Comparison of ENCODE assay signal across 9 mouse cellular contexts in the genomic region with DNA sequence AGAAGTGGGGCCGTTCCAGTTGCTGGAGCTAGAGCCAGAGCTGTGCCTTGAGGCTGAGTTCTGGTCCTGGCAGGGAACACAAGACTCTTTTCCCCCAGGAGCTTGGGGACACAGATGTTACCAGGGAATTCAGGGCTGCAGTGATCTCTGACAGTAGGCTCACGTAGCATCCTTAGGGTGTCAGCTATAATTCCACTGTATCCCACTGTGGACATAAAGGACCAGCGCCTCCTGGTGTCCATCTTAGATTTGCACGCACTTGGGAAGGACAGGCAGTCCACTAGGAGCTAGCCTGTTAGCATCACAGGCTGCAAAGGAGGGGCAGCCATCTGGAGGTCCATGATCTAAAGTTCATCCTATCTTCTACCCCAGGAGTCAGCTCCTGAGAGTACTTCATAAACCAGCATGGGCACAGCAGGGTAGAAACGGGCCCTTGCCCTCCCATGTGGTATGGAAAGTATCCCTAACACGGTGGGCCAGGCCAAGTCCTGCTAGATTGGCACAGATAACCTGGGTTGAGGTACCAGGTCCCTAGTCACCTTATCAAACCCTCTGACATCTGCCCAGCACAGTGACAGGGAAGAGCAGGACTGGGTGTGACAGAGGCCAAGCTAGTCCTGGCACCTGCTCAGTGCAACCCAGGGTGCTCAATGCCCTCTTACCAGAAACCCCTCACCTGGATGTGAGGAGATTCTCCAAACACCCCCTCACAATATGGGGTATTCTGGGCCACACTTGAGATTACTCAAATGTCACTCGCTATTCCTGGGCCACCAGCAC. TPM values are rescaled to one million over a fixed set of nuclear protein-coding genes. Genes with fewer than 3 reads are reported as not detected.
DNase-seq lines count a peak whose midpoint lies in the region; ATAC-seq and TF ChIP-seq lines count a peak whose summit lies in the region.
"Had no signal": no experiment of that assay in that cellular context is flagged by ENCODE, and none has a peak within 500 bp of the region (broad histone marks: within the 10 kb centered on the region; RNA-seq: fewer than 3 reads in every experiment).

No protein-coding gene starts in this region.

- no peak overlapping the region for H3K9ac ChIP-seq in heart, embryonic 13.5 days
- peak overlapping the region; percentile 8; the same call in 1 of the 2 replicates for H3K9ac ChIP-seq in kidney, embryonic 15.5 days
- H3K9ac ChIP-seq: liver, embryonic 15.5 days had no signal

- 0 out of 2 replicates have a peak overlapping the region, but pooled peaks have one; percentile 2 for H3K4me3 ChIP-seq in cortical plate, adult 2 months (ENCODE audit: insufficient read depth, low read length)
- no peak overlapping the region for H3K4me3 ChIP-seq in heart, embryonic 13.5 days
- H3K4me3 ChIP-seq in kidney, embryonic 15.5 days (replicated peaks) = no peak overlapping the region
- H3K4me3 ChIP-seq in small intestine, adult 2 months (ENCODE audit: low read depth, low read length) = peak overlapping the region; percentile 34
- H3K4me3 ChIP-seq: liver, embryonic 15.5 days had no signal

- peak; percentile 66 for TF ChIP-seq CTCF in cortical plate, adult 2 months (IDR thresholded peaks at IDR 0.05; ENCODE audit: extremely low read depth, insufficient read depth, low read length)
- TF ChIP-seq CTCF in small intestine, adult 2 months (IDR thresholded peaks at IDR 0.05; ENCODE audit: extremely low read depth, insufficient read length, insufficient replicate concordance, low read depth, low read length) = peak; percentile 55; the same call in 1 of the 2 replicates

- peak overlapping the region; percentile 11; the same call in 1 of the 2 replicates for H3K27ac ChIP-seq in cortical plate, adult 2 months (ENCODE audit: insufficient read depth, low read length)
- H3K27ac ChIP-seq in heart, embryonic 13.5 days (replicated peaks) = no peak overlapping the region
- peak overlapping the region; percentile 81 for H3K27ac ChIP-seq in kidney, embryonic 15.5 days
- H3K27ac ChIP-seq in small intestine, adult 2 months (ENCODE audit: insufficient read depth, low read depth, low read length) = 0 out of 2 replicates have a peak overlapping the region, but pooled peaks have one; percentile 21
- H3K27ac ChIP-seq: liver, embryonic 15.5 days had no signal

- intact Hi-C loops in heart, postnatal 25 days (cut with DNase I) = no loop called here

- H3K9me3 ChIP-seq in heart, embryonic 13.5 days = no peaks in the 10 kb centered on the region
- no peaks in the 10 kb centered on the region for H3K9me3 ChIP-seq in kidney, embryonic 15.5 days (replicated peaks)
- H3K9me3 ChIP-seq: liver, embryonic 15.5 days had no signal

- WGBS in heart, embryonic 13.5 days = 53% methylated on average over 7 of the region's 7 CpGs
- 50% methylated on average over 7 of the region's 7 CpGs for WGBS in kidney, embryonic 15.5 days
- WGBS in small intestine, adult 2 months = 70% methylated on average over 7 of the region's 7 CpGs

- H3K4me2 ChIP-seq in heart, embryonic 13.5 days = peak overlapping the region; percentile 28
- H3K4me2 ChIP-seq in kidney, embryonic 15.5 days = peak overlapping the region; percentile 43
- H3K4me2 ChIP-seq: liver, embryonic 15.5 days had no signal

- peaks cover 23% of the 10 kb centered on the region for H3K4me1 ChIP-seq in cortical plate, adult 2 months (ENCODE audit: control insufficient read depth, insufficient read depth, low read length)
- H3K4me1 ChIP-seq in heart, embryonic 13.5 days = peaks cover 10% of the 10 kb centered on the region
- peaks cover 73% of the 10 kb centered on the region for H3K4me1 ChIP-seq in kidney, embryonic 15.5 days
- peaks cover 4% of the 10 kb centered on the region for H3K4me1 ChIP-seq in small intestine, adult 2 months (ENCODE audit: control insufficient read depth, insufficient read depth, insufficient read length, low read length)
- H3K4me1 ChIP-seq: liver, embryonic 15.5 days had no signal

- H3K36me3 ChIP-seq in heart, embryonic 13.5 days = no peaks in the 10 kb centered on the region
- H3K36me3 ChIP-seq in kidney, embryonic 15.5 days = no peaks in the 10 kb centered on the region
- H3K36me3 ChIP-seq in small intestine, adult 2 months (ENCODE audit: control insufficient read depth, insufficient read depth, low read length) = no peaks in the 10 kb centered on the region
- H3K36me3 ChIP-seq: liver, embryonic 15.5 days had no signal

- peak; percentile 53; the same call in 1 of the 2 replicates for ATAC-seq in heart, embryonic 13.5 days (ENCODE audit: extremely low read depth, insufficient number of reproducible peaks, low FRiP score, low TSS enrichment)
- ATAC-seq in kidney, embryonic 15.5 days (replicated peaks; ENCODE audit: low FRiP score) = 0 out of 2 replicates have a peak, but pooled peaks have one; percentile 15

- DNase-seq in heart, adult 18-20 months = peak; percentile 77 to 86
- DNase-seq in heart, postnatal 25 days (ENCODE audit: low spot score) = no peak
- DNase-seq in adrenal gland, adult (ENCODE audit: inconsistent age in 2 of 2, low spot score in 1 of 2) = peak; percentile 65 to 88
- DNase-seq in lung, postnatal 25 days (ENCODE audit: low spot score) = peak; percentile 80

- no peak for TF ChIP-seq POLR2A in cortical plate, adult 2 months (IDR thresholded peaks at IDR 0.05; ENCODE audit: extremely low read depth, insufficient read depth, low read length)
- TF ChIP-seq POLR2A in small intestine, adult 2 months (IDR thresholded peaks at IDR 0.05; ENCODE audit: low read depth, low read length) = no peak

- H3K27me3 ChIP-seq in heart, embryonic 13.5 days (replicated peaks) = peaks cover 3% of the 10 kb centered on the region; the same call in 1 of the 2 replicates
- no peaks in the 10 kb centered on the region for H3K27me3 ChIP-seq in kidney, embryonic 15.5 days
- no peaks in the 10 kb centered on the region for H3K27me3 ChIP-seq in small intestine, adult 2 months (ENCODE audit: control insufficient read depth, insufficient read depth, low read length)

RNA-seq across cellular contexts. Expression of a gene that starts 53.8 kb away (rescaled TPM):
- 10 to 100 TPM; 75.1 to 93.4 TPM for total RNA-seq in heart, adult 18-20 months (2021)
- total RNA-seq in heart, postnatal 25 days (2021) = 10 to 100 TPM; 44.7 to 69.4 TPM
- 144 and 148 TPM in 2 replicates for polyA plus RNA-seq in cortical plate, adult 2 months (2012; rRNA removed)
- polyA plus RNA-seq in heart, embryonic 13.5 days (2015; fragmentation: Nextera tagmentation; extraction: Ambion mirVana) = 6.9 and 7.1 TPM in 2 replicates
- polyA plus RNA-seq in kidney, embryonic 15.5 days (2015; fragmentation: Nextera tagmentation; extraction: Ambion mirVana) = 18.9 and 22.7 TPM in 2 replicates
- 6.3 and 11.2 TPM in 2 replicates for polyA plus RNA-seq in small intestine, adult 2 months (2012; rRNA removed)

Comparison
In these comparisons a context has a peak if more than half of its experiments do, and no peak if none do; other contexts are left out.
1. H3K4me3 ChIP-seq: peak in cortical plate, adult 2 months (single experiment) and small intestine, adult 2 months (single experiment); none in heart, embryonic 13.5 days (single experiment) and kidney, embryonic 15.5 days (single experiment).